Mouse (Mus musculus): ENCODE measurements around the gene Cp. TPM values are rescaled to one million over a fixed set of nuclear protein-coding genes. Genes with fewer than 3 reads are reported as not detected.

The Cp gene
- polyA plus RNA-seq, 1 experiment = 9.6 TPM

GRCm38 (mm10) chr3:19961341-19961740 is 4.5 kb downstream of the Cp start:
- no peak for DNase-seq
- no peak for TF ChIP-seq POLR2A (IDR thresholded peaks at IDR 0.05; ENCODE audit: borderline replicate concordance, insufficient read depth, low read length)
- TF ChIP-seq CTCF (IDR thresholded peaks at IDR 0.05; ENCODE audit: borderline replicate concordance, insufficient read depth, low read depth, low read length) = no peak
- H3K4me1 ChIP-seq (ENCODE audit: control insufficient read depth, insufficient read depth, low read length) = no peaks in the 10 kb centered on the region

DNA sequence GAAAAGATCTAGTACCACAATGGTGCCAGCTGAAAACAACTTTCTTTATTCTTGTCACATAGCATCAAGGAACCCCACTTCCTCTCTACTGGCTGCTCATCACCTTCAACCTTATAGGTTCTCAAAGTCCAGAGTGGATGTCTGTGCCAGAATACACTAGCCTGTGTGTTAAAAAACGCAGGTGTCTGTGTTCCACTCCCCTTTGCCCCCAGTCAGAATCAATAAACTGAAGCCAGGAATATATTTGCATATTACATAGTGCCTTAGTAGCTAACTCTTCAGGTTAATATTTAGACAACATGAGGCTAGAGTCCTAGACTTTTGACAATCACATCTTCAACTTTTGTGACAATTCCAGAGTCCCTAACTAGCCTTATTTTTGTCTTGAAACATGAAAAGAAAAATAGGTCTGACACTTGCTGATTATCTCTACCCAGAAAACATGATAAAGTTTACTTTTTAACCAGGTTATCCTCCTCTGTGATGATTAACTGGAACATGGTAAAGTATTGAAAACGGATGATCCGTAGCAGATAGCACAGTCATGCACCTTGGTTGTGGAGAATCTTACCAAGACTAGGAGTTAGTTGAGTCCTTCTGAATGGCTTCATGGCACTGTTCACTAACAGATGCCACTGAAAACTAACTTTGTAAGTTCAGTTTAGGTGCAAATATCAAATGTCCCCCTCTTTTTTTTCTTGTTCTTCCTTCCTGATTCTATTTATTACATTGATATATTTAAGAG is 6.1 kb downstream of the Cp start:
- Histone ChIP-seq H3K27ac (ENCODE audit: insufficient read depth, low read length) (no peak overlapping the region), H3K4me3 (replicated peaks; ENCODE audit: insufficient read depth, low read depth, low read length) (no peak overlapping the region), H3K4me1 (ENCODE audit: control insufficient read depth, insufficient read depth, low read length) (no peaks in the 10 kb centered on the region), H3K27me3 (ENCODE audit: control insufficient read depth, insufficient read depth, low read length) (no peaks in the 10 kb centered on the region)
- 84% methylated on average over 3 of the region's 3 CpGs for WGBS
- TF ChIP-seq CTCF (IDR thresholded peaks at IDR 0.05; ENCODE audit: borderline replicate concordance, insufficient read depth, low read depth, low read length) (no peak), POLR2A (IDR thresholded peaks at IDR 0.05; ENCODE audit: borderline replicate concordance, insufficient read depth, low read length) (no peak)
- DNase-seq = no peak

More at GRCm38 (mm10) chr3:19961341-19961740, 4.5 kb downstream of the Cp start:
- Histone ChIP-seq H3K4me3 (replicated peaks; ENCODE audit: insufficient read depth, low read depth, low read length) (no peak overlapping the region), H3K27me3 (ENCODE audit: control insufficient read depth, insufficient read depth, low read length) (no peaks in the 10 kb centered on the region), H3K27ac (ENCODE audit: insufficient read depth, low read length) (no peak overlapping the region)
- 81% methylated on average over 2 of the region's 2 CpGs for WGBS

GRCm38 (mm10) chr3:19964625-19965188 is 7.9 kb downstream of the Cp start:
- no peaks in the 10 kb centered on the region for H3K27me3 ChIP-seq (ENCODE audit: control insufficient read depth, insufficient read depth, low read length)
- no peak overlapping the region for H3K4me3 ChIP-seq (replicated peaks; ENCODE audit: insufficient read depth, low read depth, low read length)
- TF ChIP-seq POLR2A (IDR thresholded peaks at IDR 0.05; ENCODE audit: borderline replicate concordance, insufficient read depth, low read length) (no peak), CTCF (IDR thresholded peaks at IDR 0.05; ENCODE audit: borderline replicate concordance, insufficient read depth, low read depth, low read length) (no peak)
- no peaks in the 10 kb centered on the region for H3K4me1 ChIP-seq (ENCODE audit: control insufficient read depth, insufficient read depth, low read length)
- no peak overlapping the region for H3K27ac ChIP-seq (ENCODE audit: insufficient read depth, low read length)
- no peak for DNase-seq
- 85% methylated on average over 2 of the region's 2 CpGs for WGBS

DNA sequence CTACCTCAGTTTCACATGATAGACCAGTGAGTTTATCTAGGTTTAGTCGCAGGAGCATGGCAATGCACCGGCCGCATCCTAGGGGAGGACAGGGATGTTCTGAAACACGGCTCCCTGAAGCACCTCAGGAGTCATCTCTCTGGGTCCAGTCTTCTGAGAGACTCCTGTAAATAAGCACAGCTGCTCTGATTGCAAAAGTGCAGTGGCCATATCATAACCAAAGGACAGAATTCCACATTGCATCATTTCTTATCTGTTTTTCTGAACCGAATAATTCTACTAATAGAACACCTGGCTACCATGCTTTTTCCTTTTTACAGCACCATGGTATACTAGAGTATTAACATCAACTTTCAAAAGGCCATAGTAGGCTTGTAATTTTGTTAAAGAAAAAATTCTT is 8.4 kb downstream of the Cp start:
- no peak for DNase-seq
- TF ChIP-seq POLR2A (IDR thresholded peaks at IDR 0.05; ENCODE audit: borderline replicate concordance, insufficient read depth, low read length) = no peak
- TF ChIP-seq CTCF (IDR thresholded peaks at IDR 0.05; ENCODE audit: borderline replicate concordance, insufficient read depth, low read depth, low read length) = no peak

GRCm38 (mm10) chr3:19966072-19966471 is 9.2 kb downstream of the Cp start:
- DNase-seq = no peak
- Histone ChIP-seq H3K4me1 (ENCODE audit: control insufficient read depth, insufficient read depth, low read length) (no peaks in the 10 kb centered on the region), H3K27ac (ENCODE audit: insufficient read depth, low read length) (no peak overlapping the region), H3K27me3 (ENCODE audit: control insufficient read depth, insufficient read depth, low read length) (no peaks in the 10 kb centered on the region), H3K4me3 (replicated peaks; ENCODE audit: insufficient read depth, low read depth, low read length) (no peak overlapping the region)
- 35% methylated on average over 4 of the region's 4 CpGs for WGBS
- TF ChIP-seq CTCF (IDR thresholded peaks at IDR 0.05; ENCODE audit: borderline replicate concordance, insufficient read depth, low read depth, low read length) (no peak), POLR2A (IDR thresholded peaks at IDR 0.05; ENCODE audit: borderline replicate concordance, insufficient read depth, low read length) (no peak)

More for the DNA sequence above, 8.4 kb downstream of the Cp start:
- Histone ChIP-seq H3K27ac (ENCODE audit: insufficient read depth, low read length) (no peak overlapping the region), H3K27me3 (ENCODE audit: control insufficient read depth, insufficient read depth, low read length) (no peaks in the 10 kb centered on the region), H3K4me1 (ENCODE audit: control insufficient read depth, insufficient read depth, low read length) (no peaks in the 10 kb centered on the region), H3K4me3 (replicated peaks; ENCODE audit: insufficient read depth, low read depth, low read length) (no peak overlapping the region)
- WGBS = 88% methylated on average over 5 of the region's 5 CpGs

DNA sequence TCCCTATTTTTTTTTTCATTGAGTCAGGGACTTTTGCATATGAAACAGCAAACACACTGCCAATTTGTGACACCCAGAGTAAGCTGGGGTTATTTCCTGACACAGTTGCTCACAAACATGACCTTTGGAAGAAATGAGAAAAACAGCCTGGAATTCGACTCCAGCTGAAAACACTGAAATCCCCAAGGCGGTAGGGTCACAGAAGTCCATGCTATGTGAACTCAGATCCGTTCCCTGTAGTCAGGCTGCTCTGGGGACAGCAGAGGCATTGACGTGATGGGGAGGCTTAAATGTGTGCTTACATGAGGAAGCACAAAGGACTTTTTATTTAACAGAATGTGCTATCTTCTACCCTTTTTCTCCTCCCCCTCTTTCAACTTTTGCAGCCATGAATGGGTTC is 21.6 kb downstream of the Cp start:
- H3K27me3 ChIP-seq (ENCODE audit: control insufficient read depth, insufficient read depth, low read length) = no peaks in the 10 kb centered on the region
- H3K27ac ChIP-seq (ENCODE audit: insufficient read depth, low read length) = no peak overlapping the region
- no peaks in the 10 kb centered on the region for H3K4me1 ChIP-seq (ENCODE audit: control insufficient read depth, insufficient read depth, low read length)
- TF ChIP-seq CTCF (IDR thresholded peaks at IDR 0.05; ENCODE audit: borderline replicate concordance, insufficient read depth, low read depth, low read length) (no peak), POLR2A (IDR thresholded peaks at IDR 0.05; ENCODE audit: borderline replicate concordance, insufficient read depth, low read length) (no peak)
- DNase-seq = no peak
- H3K4me3 ChIP-seq (replicated peaks; ENCODE audit: insufficient read depth, low read depth, low read length) = no peak overlapping the region
- 61% methylated on average over 4 of the region's 4 CpGs for WGBS

GRCm38 (mm10) chr3:19981156-19981555 is 24.3 kb downstream of the Cp start:
- WGBS = 79% methylated on average over 2 of the region's 2 CpGs
- DNase-seq = no peak
- Histone ChIP-seq H3K4me3 (replicated peaks; ENCODE audit: insufficient read depth, low read depth, low read length) (no peak overlapping the region), H3K27me3 (ENCODE audit: control insufficient read depth, insufficient read depth, low read length) (no peaks in the 10 kb centered on the region), H3K4me1 (ENCODE audit: control insufficient read depth, insufficient read depth, low read length) (no peaks in the 10 kb centered on the region), H3K27ac (ENCODE audit: insufficient read depth, low read length) (no peak overlapping the region)
- TF ChIP-seq CTCF (IDR thresholded peaks at IDR 0.05; ENCODE audit: borderline replicate concordance, insufficient read depth, low read depth, low read length) = no peak
- TF ChIP-seq POLR2A (IDR thresholded peaks at IDR 0.05; ENCODE audit: borderline replicate concordance, insufficient read depth, low read length) = no peak

DNA sequence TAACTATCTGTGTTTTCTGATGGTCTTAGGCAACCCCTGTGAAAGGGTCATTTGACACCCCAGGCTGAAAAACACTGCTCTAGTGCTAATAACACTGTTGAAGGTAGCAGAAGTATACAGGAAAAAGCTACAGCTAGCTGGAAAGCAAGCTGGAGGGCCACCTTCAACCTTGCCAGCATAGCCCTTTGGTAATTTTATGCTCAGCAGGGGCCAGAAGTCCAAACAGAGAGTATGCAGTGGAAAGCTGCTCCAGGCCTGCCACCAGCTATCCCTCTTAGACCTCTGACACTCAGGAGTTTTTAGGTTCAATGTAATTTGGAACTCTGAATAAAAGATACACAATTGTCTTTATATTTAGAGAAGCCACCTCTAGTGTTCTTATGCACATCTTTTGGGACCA is 26.0 kb downstream of the Cp start:
- TF ChIP-seq CTCF (IDR thresholded peaks at IDR 0.05; ENCODE audit: borderline replicate concordance, insufficient read depth, low read depth, low read length) (no peak), POLR2A (IDR thresholded peaks at IDR 0.05; ENCODE audit: borderline replicate concordance, insufficient read depth, low read length) (no peak)
- H3K27me3 ChIP-seq (ENCODE audit: control insufficient read depth, insufficient read depth, low read length) = no peaks in the 10 kb centered on the region
- H3K4me3 ChIP-seq (replicated peaks; ENCODE audit: insufficient read depth, low read depth, low read length) = no peak overlapping the region
- H3K4me1 ChIP-seq (ENCODE audit: control insufficient read depth, insufficient read depth, low read length) = no peaks in the 10 kb centered on the region
- no peak overlapping the region for H3K27ac ChIP-seq (ENCODE audit: insufficient read depth, low read length)
- no peak for DNase-seq

Data from cerebellum, adult 2 months (tissue).